Mouse (Mus musculus) bone marrow, adult 2 months (tissue): ENCODE data around the gene Ephb1. TPM values are rescaled to one million over a fixed set of nuclear protein-coding genes. Genes with fewer than 3 reads are reported as not detected.

ENCODE experiments used
- H3K27ac ChIP-seq: fragments of 200-500 bp; 2 replicates; pipeline ENCODE4 v1.5.1; 2012; ENCODE audit warnings: low read depth, mild to moderate bottlenecking, control low read depth, inconsistent platforms, low read length; ENCODE audit not compliant: control insufficient read depth, poor library complexity, insufficient read depth
- H3K4me1 ChIP-seq: fragments of 200-500 bp; 2 replicates; pipeline ENCODE4 v1.6.1; 2011; ENCODE audit warnings: low read length; ENCODE audit not compliant: control insufficient read depth, insufficient read depth
- H3K4me3 ChIP-seq: fragments of 200-500 bp; replicated peaks from 2 replicates; pipeline ENCODE3; 2011; ENCODE audit warnings: mild to moderate bottlenecking, low read depth, low read length, control low read depth; ENCODE audit not compliant: control insufficient read depth
- CTCF ChIP-seq: fragments of 200-500 bp; IDR thresholded peaks from 2 replicates; pipeline ENCODE4 v1.5.1; 2011; ENCODE audit warnings: low read length, control low read depth; ENCODE audit not compliant: control insufficient read depth, insufficient read depth
- POLR2A ChIP-seq: fragments of 200-500 bp; IDR thresholded peaks from 2 replicates; pipeline ENCODE4 v1.6.1; 2011; ENCODE audit warnings: low read depth, mild to moderate bottlenecking, control low read depth, low read length, borderline replicate concordance; ENCODE audit not compliant: control insufficient read depth
- WGBS: fragments of 180-500 bp; shearing (Covaris S2); methylation state at CpG from one replicate; pipeline ENCODE4 v1.1.7; 2018; 5-methylcytosine and 5-hydroxymethylcytosine counted together
- polyA plus RNA-seq: library from polyadenylated mRNA; stranded (reverse); fragments of >200 nt; gene quantifications from 2 replicates; pipeline ENCODE4 v1.2.4, GENCODE M21; 2011; ENCODE audit warnings: low replicate concordance; ENCODE audit not compliant: missing spikeins, insufficient read depth, insufficient read length

Ephb1 gene
- polyA plus RNA-seq, 1 experiment, result 1.3 TPM

DNA sequence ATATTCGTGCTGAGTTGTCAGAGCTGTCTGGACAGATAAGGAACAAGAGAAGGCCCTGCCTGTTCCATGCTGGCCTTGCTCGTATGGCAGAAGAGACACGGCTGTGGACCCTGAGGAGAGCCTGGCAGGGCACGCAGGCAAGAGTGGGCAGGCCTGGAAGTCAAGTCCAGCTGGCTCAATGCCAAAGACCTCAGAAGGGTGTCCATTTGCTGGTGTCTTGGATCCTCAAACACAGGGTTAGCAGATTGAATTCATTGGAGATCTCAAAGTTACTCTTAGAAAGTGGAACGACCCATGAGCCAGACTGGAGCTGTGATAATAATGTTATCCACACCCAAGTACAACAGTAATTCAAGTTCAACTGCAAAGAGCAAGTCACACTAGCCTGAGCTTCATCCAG is 273.6 kb downstream of the Ephb1 start:
- no peak overlapping the region for H3K4me3 ChIP-seq
- TF ChIP-seq POLR2A (no peak), CTCF (no peak)
- WGBS, result 75% methylated on average over 5 of the region's 5 CpGs
- no peak overlapping the region for H3K27ac ChIP-seq
- no peaks in the 10 kb centered on the region for H3K4me1 ChIP-seq

DNA sequence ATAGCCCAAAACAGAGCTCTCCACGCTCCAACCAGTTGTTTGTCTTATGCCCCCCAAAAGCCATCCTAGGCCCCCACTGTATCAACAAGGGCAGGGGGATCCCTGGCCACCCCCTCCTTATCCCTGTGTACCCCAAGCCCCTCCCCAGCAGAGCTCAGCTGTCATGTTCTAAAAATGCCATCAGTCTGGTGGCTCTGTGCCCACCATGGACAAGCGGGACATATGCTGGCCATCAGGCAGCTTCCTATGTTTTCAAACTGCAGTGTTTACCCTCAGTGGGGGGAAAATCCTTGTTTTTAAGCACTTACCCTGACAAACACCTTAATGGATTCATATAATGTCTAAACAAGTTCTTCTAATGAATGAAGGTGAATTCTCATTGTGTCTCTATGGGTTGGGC is 275.3 kb downstream of the Ephb1 start:
- no peak overlapping the region for H3K4me3 ChIP-seq
- no peaks in the 10 kb centered on the region for H3K4me1 ChIP-seq
- no peak overlapping the region for H3K27ac ChIP-seq
- whole genome bisulfite sequencing, result 89% methylated on average over 2 of the region's 2 CpGs
- no peak for TF ChIP-seq CTCF

DNA sequence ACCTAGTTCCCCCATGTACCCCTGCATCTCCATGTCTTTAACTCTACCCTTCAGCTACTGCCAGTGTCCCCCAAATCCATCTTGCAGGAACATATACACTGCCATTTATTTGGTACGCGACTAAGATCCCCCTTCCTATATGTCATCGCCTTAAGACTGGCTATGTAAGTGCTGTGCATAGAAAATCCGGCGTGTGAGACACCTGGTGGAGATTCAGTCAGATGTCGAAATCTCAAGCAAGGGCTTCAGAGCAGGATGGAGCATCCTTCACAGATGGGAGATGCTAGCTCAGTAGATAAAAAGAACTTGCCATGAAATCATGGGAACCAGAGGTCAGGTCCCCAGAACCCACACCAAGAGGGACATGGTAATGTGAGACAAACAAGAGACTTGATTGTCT is 276.3 kb downstream of the Ephb1 start:
- Histone ChIP-seq H3K4me3 (no peak overlapping the region), H3K27ac (no peak overlapping the region), H3K4me1 (no peaks in the 10 kb centered on the region)
- TF ChIP-seq CTCF, result no peak
- no peak for TF ChIP-seq POLR2A
- 87% methylated on average over 6 of the region's 6 CpGs for WGBS

GRCm38 (mm10) chr9:102075539-102075938 is 279.0 kb downstream of the Ephb1 start:
- Histone ChIP-seq H3K27ac (no peak overlapping the region), H3K4me1 (no peaks in the 10 kb centered on the region), H3K4me3 (no peak overlapping the region)
- TF ChIP-seq CTCF, result no peak
- TF ChIP-seq POLR2A, result no peak
- 54% methylated on average over 4 of the region's 4 CpGs for WGBS

DNA sequence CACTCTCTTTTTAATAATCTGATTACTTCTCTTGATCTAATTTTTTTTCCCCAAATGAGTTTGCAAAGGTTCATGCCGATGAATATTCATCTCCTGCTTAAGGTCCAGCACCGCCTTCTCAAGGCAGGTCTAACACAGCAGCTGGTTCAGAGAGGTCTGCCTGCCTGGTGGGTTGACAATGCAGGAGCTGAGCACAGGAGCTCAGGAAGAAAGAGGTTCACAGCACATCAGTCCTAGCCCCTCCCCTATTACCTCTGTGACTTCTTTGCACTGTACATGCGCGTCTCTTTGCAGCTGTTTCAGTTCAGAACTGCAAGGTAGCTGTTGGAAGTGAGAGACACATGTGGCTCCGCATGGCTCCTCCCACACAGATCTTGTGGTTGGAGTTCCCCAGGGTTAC is 281.1 kb downstream of the Ephb1 start:
- no peaks in the 10 kb centered on the region for H3K4me1 ChIP-seq
- TF ChIP-seq CTCF, result no peak
- no peak for TF ChIP-seq POLR2A
- no peak overlapping the region for H3K27ac ChIP-seq
- 82% methylated on average over 5 of the region's 5 CpGs for WGBS
- H3K4me3 ChIP-seq, result no peak overlapping the region

DNA sequence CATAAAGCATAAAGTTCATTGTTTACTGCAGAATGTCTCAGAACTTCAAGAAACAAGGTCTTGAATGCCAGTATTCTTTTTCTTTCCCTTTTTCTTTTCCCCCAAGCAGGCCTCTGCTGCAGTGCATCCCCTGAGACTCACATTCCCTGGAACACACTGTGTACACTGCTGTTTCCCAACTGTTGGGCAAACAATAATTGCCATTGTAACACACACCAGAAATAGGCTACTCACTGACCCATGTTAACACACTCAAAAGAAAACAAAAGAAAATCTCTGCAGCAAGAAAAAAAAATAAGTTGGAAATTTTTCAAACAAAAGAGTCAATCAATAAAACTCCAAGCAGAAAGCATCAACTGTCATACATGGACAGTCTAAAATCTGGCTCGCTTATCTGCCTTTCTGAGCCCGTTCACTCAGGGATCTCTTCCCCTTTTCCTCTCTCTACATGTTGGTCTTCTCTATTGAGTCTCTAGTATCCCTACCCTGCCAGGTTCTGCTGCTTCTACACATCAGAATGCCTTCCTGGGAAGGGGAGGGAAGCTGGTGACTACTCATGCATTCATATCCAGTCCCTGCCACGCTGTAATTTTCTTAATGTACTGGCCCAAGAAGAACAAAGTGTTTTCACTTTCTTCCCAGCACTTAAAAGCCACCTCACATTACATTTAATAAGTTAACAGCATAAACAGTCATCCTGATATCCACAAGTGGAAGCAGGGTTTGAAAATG is 285.2 kb downstream of the Ephb1 start:
- Histone ChIP-seq H3K4me1 (no peaks in the 10 kb centered on the region), H3K27ac (no peak overlapping the region), H3K4me3 (no peak overlapping the region)
- no peak for TF ChIP-seq CTCF
- TF ChIP-seq POLR2A, result no peak
- 67% methylated on average over 3 of the region's 3 CpGs for WGBS

- H3K4me1 ChIP-seq, result no peaks in the 10 kb centered on the region
- TF ChIP-seq POLR2A (no peak), CTCF (no peak)
- 62% methylated on average over 10 of the region's 10 CpGs for WGBS
- H3K27ac ChIP-seq, result no peak overlapping the region
- no peak overlapping the region for H3K4me3 ChIP-seq
Measured at GRCm38 (mm10) chr9:102066601-102067000, 287.9 kb downstream of the Ephb1 start.

DNA sequence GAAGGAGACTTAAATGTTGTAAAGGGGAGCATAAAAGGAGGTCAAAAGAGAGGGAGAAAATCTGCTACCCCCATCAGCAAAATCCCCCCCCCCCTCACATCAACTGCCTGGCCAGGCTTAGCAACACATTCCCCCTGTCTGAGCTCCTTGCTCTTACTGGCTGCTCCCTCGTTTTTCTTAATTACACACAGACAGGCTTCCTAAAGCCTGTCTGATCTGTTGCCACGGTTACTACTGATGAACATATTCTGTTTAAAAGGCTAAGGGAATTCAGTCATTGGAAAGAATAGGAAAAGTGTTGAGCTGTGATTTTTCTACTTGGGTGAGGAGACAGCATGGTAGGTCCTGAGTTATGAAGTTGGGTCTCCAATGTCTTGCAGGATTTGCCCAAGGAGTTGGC is 308.6 kb downstream of the Ephb1 start:
- 43% methylated on average over 2 of the region's 2 CpGs for WGBS
- no peaks in the 10 kb centered on the region for H3K4me1 ChIP-seq
- TF ChIP-seq POLR2A (no peak), CTCF (no peak)
- H3K27ac ChIP-seq, result no peak overlapping the region
- H3K4me3 ChIP-seq, result no peak overlapping the region
